Mouse (Mus musculus) liver, postnatal 0 days (tissue): Measurements from ENCODE around the gene Zbtb1. TPM values are rescaled to one million over a fixed set of nuclear protein-coding genes. Genes with fewer than 3 reads are reported as not detected.

Experiments
- ATAC-seq: fragments of 200-750 bp; cut with Nextera tagmentation; 2 replicates; pipeline ENCODE4 v1.8.0; 2017; ENCODE audit warnings: mild to moderate bottlenecking, moderate library complexity
- DNase-seq: peaks from one replicate; pipeline ENCODE4 v3.0.0-alpha.2; 2016
- H3K27ac ChIP-seq: fragments of 300-500 bp; sonication (generic); 2 replicates; pipeline ENCODE4 v1.5.1; 2014; ENCODE audit warnings: antibody characterized with exemption, moderate library complexity, mild to moderate bottlenecking, low read depth
- H3K27me3 ChIP-seq: fragments of 300-500 bp; sonication (generic); 2 replicates; pipeline ENCODE4 v1.6.1; 2014; ENCODE audit warnings: low read length, control low read depth, mixed read lengths; ENCODE audit not compliant: insufficient read depth
- H3K36me3 ChIP-seq: fragments of 300-500 bp; sonication (generic); replicated peaks from 2 replicates; pipeline ENCODE4 v1.6.1; 2014; ENCODE audit warnings: mild to moderate bottlenecking, control low read depth, low read length, moderate library complexity, mixed read lengths; ENCODE audit not compliant: insufficient read depth
- H3K4me1 ChIP-seq: fragments of 300-500 bp; sonication (generic); 2 replicates; pipeline ENCODE4 v1.6.1; 2014; ENCODE audit warnings: antibody characterized with exemption, mild to moderate bottlenecking, control low read depth; ENCODE audit not compliant: insufficient read depth
- H3K4me2 ChIP-seq: fragments of 300-500 bp; sonication (generic); 2 replicates; pipeline ENCODE4 v1.6.1; 2014; ENCODE audit warnings: low read depth, mild to moderate bottlenecking, low read length, moderate library complexity, mixed read lengths
- H3K4me3 ChIP-seq: fragments of 300-500 bp; sonication (generic); 2 replicates; pipeline ENCODE4 v1.5.1; 2014; ENCODE audit warnings: low read depth, low read length
- H3K9ac ChIP-seq: fragments of 300-500 bp; sonication (generic); replicated peaks from 2 replicates; pipeline ENCODE4 v1.6.1; 2014; ENCODE audit warnings: mild to moderate bottlenecking, moderate library complexity
- H3K9me3 ChIP-seq: fragments of 300-500 bp; sonication (generic); 2 replicates; pipeline ENCODE4 v1.6.1; 2016; ENCODE audit warnings: mild to moderate bottlenecking, control low read depth, low read length, mixed read lengths
- CTCF ChIP-seq: sonication (generic); IDR thresholded peaks from 2 replicates; pipeline ENCODE4 v1.5.1; 2016; ENCODE audit warnings: antibody characterized with exemption, low read depth
- EP300 ChIP-seq: IDR thresholded peaks from 2 replicates; pipeline ENCODE4 v1.6.1; 2016; ENCODE audit warnings: antibody characterized with exemption, low read depth, mild to moderate bottlenecking
- WGBS: fragments of 180-500 bp; shearing (Covaris S2); extraction: QIAGEN DNeasy Blood & Tissue Kit; methylation state at CpG from one replicate; pipeline ENCODE4 v1.1.7; 2014; ENCODE audit not compliant: insufficient replicate concordance; 5-methylcytosine and 5-hydroxymethylcytosine counted together
- polyA plus RNA-seq: library from polyadenylated mRNA; unstranded; fragments of >200 nt; fragmentation: Nextera tagmentation; extraction: Ambion mirVana; gene quantifications from 2 replicates; pipeline ENCODE4 v1.2.1, GENCODE M21; 2015

Gene Zbtb1
- polyA plus RNA-seq, 1 experiment from 2014 or later: 2.6 TPM

DNA sequence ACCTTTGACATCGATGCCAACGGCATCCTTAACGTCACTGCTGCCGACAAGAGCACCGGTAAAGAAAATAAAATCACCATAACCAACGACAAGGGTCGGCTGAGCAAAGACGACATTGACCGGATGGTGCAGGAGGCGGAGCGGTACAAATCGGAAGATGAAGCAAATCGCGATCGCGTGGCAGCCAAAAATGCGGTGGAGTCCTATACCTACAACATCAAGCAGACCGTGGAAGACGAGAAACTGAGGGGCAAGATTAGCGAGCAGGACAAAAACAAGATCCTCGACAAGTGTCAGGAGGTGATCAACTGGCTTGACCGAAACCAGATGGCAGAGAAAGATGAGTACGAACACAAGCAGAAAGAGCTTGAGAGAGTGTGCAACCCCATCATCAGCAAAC, 35.9 kb downstream of the Zbtb1 start:
- H3K27me3 ChIP-seq: peaks cover 33% of the 10 kb centered on the region
- ATAC-seq: no peak
- peak overlapping the region; percentile 76 for H3K4me3 ChIP-seq
- H3K9ac ChIP-seq: no peak overlapping the region
- no peaks in the 10 kb centered on the region for H3K36me3 ChIP-seq
- no peaks in the 10 kb centered on the region for H3K9me3 ChIP-seq
- no peak overlapping the region for H3K27ac ChIP-seq
- H3K4me2 ChIP-seq: peak overlapping the region; percentile 89
- DNase-seq: peak; percentile 20
- 4% methylated on average over 23 of the region's 23 CpGs for WGBS
- no peak for TF ChIP-seq CTCF
- no peak for TF ChIP-seq EP300
- peaks cover 25% of the 10 kb centered on the region for H3K4me1 ChIP-seq

GRCm38 (mm10) chr12:76407184-76407583, 37.1 kb downstream of the Zbtb1 start:
- H3K36me3 ChIP-seq: no peaks in the 10 kb centered on the region
- no peak for DNase-seq
- H3K9ac ChIP-seq: no peak overlapping the region
- H3K4me3 ChIP-seq: no peak overlapping the region
- no peak for ATAC-seq
- H3K4me2 ChIP-seq: no peak overlapping the region
- H3K27ac ChIP-seq: no peak overlapping the region
- 53% methylated on average over 1 of the region's 1 CpGs for WGBS
- H3K4me1 ChIP-seq: peaks cover 25% of the 10 kb centered on the region
- H3K27me3 ChIP-seq: peaks cover 33% of the 10 kb centered on the region
- no peak for TF ChIP-seq CTCF
- no peak for TF ChIP-seq EP300
- no peaks in the 10 kb centered on the region for H3K9me3 ChIP-seq

- Histone ChIP-seq H3K27me3 (peaks cover 33% of the 10 kb centered on the region), H3K4me1 (peaks cover 19% of the 10 kb centered on the region), H3K27ac (no peak overlapping the region), H3K4me3 (no peak overlapping the region), H3K36me3 (no peaks in the 10 kb centered on the region), H3K4me2 (no peak overlapping the region), H3K9ac (no peak overlapping the region), H3K9me3 (no peaks in the 10 kb centered on the region)
- WGBS: 52% methylated on average over 4 of the region's 4 CpGs
- no peak for ATAC-seq
- DNase-seq: no peak
- TF ChIP-seq CTCF (no peak), EP300 (no peak)
Observed at GRCm38 (mm10) chr12:76409166-76409565, 39.1 kb downstream of the Zbtb1 start.

GRCm38 (mm10) chr12:76415383-76416010, 45.4 kb downstream of the Zbtb1 start:
- TF ChIP-seq EP300: no peak
- TF ChIP-seq CTCF: no peak

GRCm38 (mm10) chr12:76417433-76417854, 47.4 kb downstream of the Zbtb1 start, which contains the start of gene Ppp1r36:
TSS of gene Ppp1r36 (plus strand) at chr12:76417538.
- peaks cover 6% of the 10 kb centered on the region; the same call in 1 of the 2 replicates for H3K4me1 ChIP-seq
- H3K9ac ChIP-seq: peak within 1 kb of the TSS; percentile 44
- H3K27me3 ChIP-seq: peaks cover 12% of the 10 kb centered on the region
- TF ChIP-seq EP300: no peak
- no peak for TF ChIP-seq CTCF
- peak within 1 kb of the TSS; percentile 68 for H3K4me2 ChIP-seq
- H3K4me3 ChIP-seq: peak within 1 kb of the TSS; percentile 30
- H3K9me3 ChIP-seq: peaks cover 3% of the 10 kb centered on the region; the same call in 1 of the 2 replicates
- H3K36me3 ChIP-seq: no peaks in the 10 kb centered on the region
- H3K27ac ChIP-seq: no peak within 1 kb of the TSS
- peak; percentile 49 for ATAC-seq
- DNase-seq: peak; percentile 38
- WGBS: 4% methylated on average over 37 of the region's 37 CpGs

More at GRCm38 (mm10) chr12:76415383-76416010, 45.4 kb downstream of the Zbtb1 start:
- H3K4me3 ChIP-seq: no peak overlapping the region
- no peak overlapping the region for H3K27ac ChIP-seq
- H3K4me1 ChIP-seq: peaks cover 6% of the 10 kb centered on the region; the same call in 1 of the 2 replicates
- no peaks in the 10 kb centered on the region for H3K36me3 ChIP-seq
- no peak overlapping the region for H3K9ac ChIP-seq
- H3K9me3 ChIP-seq: peaks cover 3% of the 10 kb centered on the region; the same call in 1 of the 2 replicates
- no peak overlapping the region for H3K4me2 ChIP-seq
- ATAC-seq: no peak
- DNase-seq: no peak
- WGBS: 62% methylated on average over 11 of the region's 12 CpGs
- H3K27me3 ChIP-seq: peaks cover 12% of the 10 kb centered on the region

GRCm38 (mm10) chr12:76418346-76418745, 48.3 kb downstream of the Zbtb1 start:
- WGBS: 85% methylated on average over 5 of the region's 5 CpGs
- no peak overlapping the region for H3K27ac ChIP-seq
- DNase-seq (no peak), ATAC-seq (no peak)
- no peaks in the 10 kb centered on the region for H3K36me3 ChIP-seq
- peaks cover 12% of the 10 kb centered on the region for H3K27me3 ChIP-seq
- peak; percentile 27 for TF ChIP-seq CTCF
- TF ChIP-seq EP300: no peak
- H3K4me3 ChIP-seq: no peak overlapping the region
- peaks cover 3% of the 10 kb centered on the region; the same call in 1 of the 2 replicates for H3K9me3 ChIP-seq
- H3K4me1 ChIP-seq: peaks cover 6% of the 10 kb centered on the region; the same call in 1 of the 2 replicates
- H3K4me2 ChIP-seq: no peak overlapping the region
- H3K9ac ChIP-seq: no peak overlapping the region
